Mouse (Mus musculus): Measurements from ENCODE around the gene Cnih1.

DNA sequence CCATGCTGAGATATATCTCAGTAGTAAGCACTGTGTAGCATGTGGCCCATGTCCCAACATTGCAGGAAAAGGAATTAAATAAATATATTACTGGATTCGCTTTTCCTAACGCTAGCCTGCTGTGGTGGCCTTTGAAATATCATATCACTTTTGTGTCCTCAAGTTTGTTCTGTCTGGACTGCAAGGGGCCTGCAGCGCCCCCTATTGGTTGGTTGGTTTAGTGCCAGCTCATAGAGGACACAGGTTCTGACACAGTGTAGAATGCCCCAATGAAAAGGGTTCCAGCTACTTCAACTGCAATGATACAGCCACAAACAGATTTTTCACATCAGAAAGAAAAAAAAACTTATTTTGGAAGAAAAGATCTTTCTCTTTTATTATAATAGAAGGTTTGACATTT is 62.5 kb downstream of the Cnih1 start:
- no peak for TF ChIP-seq CTCF (IDR thresholded peaks at IDR 0.05; ENCODE audit: low read depth, low read length)
- no peak for TF ChIP-seq TAL1 (conservative IDR thresholded peaks at IDR 0.05; ENCODE audit: low read depth, low read length)

All from G1E (cell line).